Comparison of ENCODE assay signal across 15 mouse cellular contexts in the genomic region with DNA sequence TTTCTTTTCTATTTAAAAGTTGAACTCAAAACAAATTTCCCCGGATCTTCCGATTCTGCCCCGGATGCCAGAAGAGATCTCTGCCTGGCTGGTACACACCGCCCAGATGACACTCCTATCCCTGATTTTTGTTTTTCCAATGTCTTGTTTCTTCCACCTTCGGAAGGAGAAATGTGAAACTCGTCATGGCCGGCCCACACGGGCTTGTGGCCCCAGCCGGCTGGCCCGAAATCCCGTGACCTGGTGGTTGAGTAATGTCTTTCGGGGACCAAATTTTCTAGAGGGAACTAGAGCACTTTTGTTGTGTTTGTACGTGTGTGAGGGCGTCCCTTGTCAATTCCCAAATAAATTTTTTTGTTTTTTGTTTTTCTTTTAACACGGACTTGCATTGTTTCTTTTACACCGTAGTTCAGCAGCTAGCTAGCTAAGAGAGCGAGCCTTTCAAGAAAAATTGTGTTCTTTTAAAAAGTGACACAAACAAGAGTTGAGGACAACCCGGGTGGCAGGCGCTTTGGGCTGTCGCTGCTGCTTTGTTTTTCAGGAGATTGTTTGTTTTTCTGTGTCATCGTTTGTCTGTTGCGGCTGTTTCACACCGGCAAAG. TPM values are rescaled to one million over a fixed set of nuclear protein-coding genes. Genes with fewer than 3 reads are reported as not detected.
DNase-seq lines count a peak whose midpoint lies in the region; ATAC-seq lines count a peak whose summit lies in the region.
"Had no signal": no experiment of that assay in that cellular context is flagged by ENCODE, and none has a peak within 500 bp of the region (broad histone marks: within the 10 kb centered on the region; RNA-seq: fewer than 3 reads in every experiment).

No protein-coding gene starts in this region.

- no peak for ATAC-seq in midbrain, embryonic 12.5 days (ENCODE audit: low FRiP score, low read depth)
- ATAC-seq in midbrain, embryonic 16.5 days = no peak
- no peak for ATAC-seq in hindbrain, embryonic 14.5 days (ENCODE audit: low FRiP score)
- ATAC-seq in erythroid progenitor cell, adult 5-6 weeks (replicated peaks; ENCODE audit: low FRiP score, poor library complexity, severe bottlenecking) = no peak

- no peak overlapping the region for H3K4me2 ChIP-seq in midbrain, embryonic 12.5 days (replicated peaks)
- no peak overlapping the region for H3K4me2 ChIP-seq in midbrain, embryonic 16.5 days (ENCODE audit: low read length)
- peak overlapping the region; percentile 57; the same call in 1 of the 2 replicates for H3K4me2 ChIP-seq in hindbrain, embryonic 14.5 days (replicated peaks)

- peak overlapping the region; percentile 48 for H3K4me3 ChIP-seq in midbrain, embryonic 12.5 days
- H3K4me3 ChIP-seq in midbrain, embryonic 16.5 days (ENCODE audit: low read depth, low read length) = no peak overlapping the region
- H3K4me3 ChIP-seq in hindbrain, embryonic 14.5 days (replicated peaks; ENCODE audit: low read length) = 0 out of 2 replicates have a peak overlapping the region, but pooled peaks have one; percentile 31

- no peaks in the 10 kb centered on the region for H3K9me3 ChIP-seq in midbrain, embryonic 12.5 days
- no peaks in the 10 kb centered on the region; the same call in 1 of the 2 replicates for H3K9me3 ChIP-seq in midbrain, embryonic 16.5 days (replicated peaks; ENCODE audit: control insufficient read depth, low read length, poor library complexity, severe bottlenecking)
- no peaks in the 10 kb centered on the region for H3K9me3 ChIP-seq in hindbrain, embryonic 14.5 days (ENCODE audit: control insufficient read depth, low read length)
- H3K9me3 ChIP-seq: limb, embryonic 12.5 days; neural tube, embryonic 12.5 days had no signal

- H3K4me1 ChIP-seq in midbrain, embryonic 12.5 days = peaks cover 34% of the 10 kb centered on the region
- peaks cover 22% of the 10 kb centered on the region for H3K4me1 ChIP-seq in midbrain, embryonic 16.5 days (ENCODE audit: control insufficient read depth, insufficient read depth, low read length)
- peaks cover 21% of the 10 kb centered on the region for H3K4me1 ChIP-seq in hindbrain, embryonic 14.5 days (replicated peaks; ENCODE audit: control insufficient read depth, insufficient read depth, low read length)

- no peaks in the 10 kb centered on the region for H3K36me3 ChIP-seq in midbrain, embryonic 12.5 days
- H3K36me3 ChIP-seq in midbrain, embryonic 16.5 days (ENCODE audit: control insufficient read depth, insufficient read depth, low read length) = no peaks in the 10 kb centered on the region
- H3K36me3 ChIP-seq in hindbrain, embryonic 14.5 days (replicated peaks; ENCODE audit: control insufficient read depth, insufficient read depth) = no peaks in the 10 kb centered on the region
- H3K36me3 ChIP-seq: limb, embryonic 12.5 days; neural tube, embryonic 12.5 days had no signal

- peak; percentile 22 for DNase-seq in heart, adult 8-10 months (ENCODE audit: low spot score)
- DNase-seq in heart, postnatal 25 days (ENCODE audit: low spot score) = no peak
- DNase-seq in hindbrain, embryonic 14.5 days (ENCODE audit: low spot score) = no peak
- DNase-seq in retina, postnatal 1 day = peak; percentile 60
- no peak for DNase-seq in kidney, postnatal 36 days
- DNase-seq: gastrocnemius, postnatal 14 days had no signal

- H3K27me3 ChIP-seq in midbrain, embryonic 12.5 days = peaks cover 93% of the 10 kb centered on the region
- peaks cover 52% of the 10 kb centered on the region for H3K27me3 ChIP-seq in midbrain, embryonic 16.5 days (ENCODE audit: control insufficient read depth, insufficient read depth, low read depth, low read length)
- peaks cover 86% of the 10 kb centered on the region for H3K27me3 ChIP-seq in hindbrain, embryonic 14.5 days (ENCODE audit: control insufficient read depth, insufficient read depth, low read length)

- H3K27ac ChIP-seq in midbrain, embryonic 12.5 days (replicated peaks) = no peak overlapping the region
- no peak overlapping the region for H3K27ac ChIP-seq in midbrain, embryonic 16.5 days (ENCODE audit: low read length)
- no peak overlapping the region for H3K27ac ChIP-seq in hindbrain, embryonic 14.5 days
- H3K27ac ChIP-seq: limb, embryonic 12.5 days; neural tube, embryonic 12.5 days had no signal

- intact Hi-C loops in heart, postnatal 25 days (cut with DNase I) = loop anchor here (2.0 to 10.0 kb wide), 2 partner anchors 17 to 313 kb away; no protein-coding TSS in a partner anchor

- WGBS in midbrain, embryonic 12.5 days = under 1% methylated on average over 23 of the region's 23 CpGs
- under 1% methylated on average over 23 of the region's 23 CpGs for WGBS in midbrain, embryonic 16.5 days
- under 1% methylated on average over 23 of the region's 23 CpGs for WGBS in hindbrain, embryonic 14.5 days

- H3K9ac ChIP-seq in midbrain, embryonic 12.5 days (replicated peaks) = no peak overlapping the region
- H3K9ac ChIP-seq in midbrain, embryonic 16.5 days (ENCODE audit: low read depth, low read length) = no peak overlapping the region
- no peak overlapping the region for H3K9ac ChIP-seq in hindbrain, embryonic 14.5 days
- H3K9ac ChIP-seq: neural tube, embryonic 12.5 days had no signal

RNA-seq across cellular contexts. Expression of a gene that starts 2.8 kb away (rescaled TPM):
- total RNA-seq in heart, adult 8-10 months (2022) = not detected
- not detected for total RNA-seq in heart, postnatal 25 days (2021)
- polyA plus RNA-seq in midbrain, embryonic 12.5 days (2016; fragmentation: Nextera tagmentation; extraction: Ambion mirVana) = 2.7 and 4.1 TPM in 2 replicates
- polyA plus RNA-seq in midbrain, embryonic 16.5 days (2015; fragmentation: Nextera tagmentation; extraction: Ambion mirVana) = 0.49 and 0.52 TPM in 2 replicates
- 0.90 and 0.98 TPM in 2 replicates for polyA plus RNA-seq in hindbrain, embryonic 14.5 days (2014; fragmentation: Nextera tagmentation; extraction: Ambion mirVana)
- not detected in 2 replicates for total RNA-seq in erythroid progenitor cell, adult 5-6 weeks (2015; ENCODE audit: low replicate concordance)
- total RNA-seq in erythroid progenitor cell, adult 5-6 weeks (2017; ENCODE audit: low replicate concordance) = not detected in 2 replicates
- total RNA-seq: gastrocnemius, postnatal 14 days had no signal
- polyA plus RNA-seq: heart, postnatal 0 days; large intestine, adult 2 months; testis, adult 2 months had no signal

RNA-seq across cellular contexts. Expression of a gene that starts 28.3 kb away (rescaled TPM):
- total RNA-seq in heart, adult 8-10 months (2022) = 1 to 10 TPM; 3.8 to 5.6 (median 4.3) TPM
- total RNA-seq in heart, postnatal 25 days (2021) = 1 to 10 TPM; 5.5 to 6.8 TPM
- 84.9 and 88.0 TPM in 2 replicates for polyA plus RNA-seq in midbrain, embryonic 12.5 days (2016; fragmentation: Nextera tagmentation; extraction: Ambion mirVana)
- 118 and 119 TPM in 2 replicates for polyA plus RNA-seq in midbrain, embryonic 16.5 days (2015; fragmentation: Nextera tagmentation; extraction: Ambion mirVana)
- 114 and 124 TPM in 2 replicates for polyA plus RNA-seq in hindbrain, embryonic 14.5 days (2014; fragmentation: Nextera tagmentation; extraction: Ambion mirVana)
- total RNA-seq in erythroid progenitor cell, adult 5-6 weeks (2015; ENCODE audit: low replicate concordance) = 4.2 and 7.2 TPM in 2 replicates
- total RNA-seq in erythroid progenitor cell, adult 5-6 weeks (2017; ENCODE audit: low replicate concordance) = 3.3 and 10.4 TPM in 2 replicates

RNA-seq across cellular contexts. Expression of a gene that starts 54.9 kb away (rescaled TPM):
- not detected for total RNA-seq in heart, adult 8-10 months (2022)
- not detected for total RNA-seq in heart, postnatal 25 days (2021)
- not detected in 2 replicates for polyA plus RNA-seq in midbrain, embryonic 12.5 days (2016; fragmentation: Nextera tagmentation; extraction: Ambion mirVana)
- polyA plus RNA-seq in midbrain, embryonic 16.5 days (2015; fragmentation: Nextera tagmentation; extraction: Ambion mirVana) = not detected in 2 replicates
- not detected in 2 replicates for polyA plus RNA-seq in hindbrain, embryonic 14.5 days (2014; fragmentation: Nextera tagmentation; extraction: Ambion mirVana)
- not detected in 2 replicates for total RNA-seq in erythroid progenitor cell, adult 5-6 weeks (2015; ENCODE audit: low replicate concordance)
- total RNA-seq in erythroid progenitor cell, adult 5-6 weeks (2017; ENCODE audit: low replicate concordance) = not detected in 2 replicates
- total RNA-seq: gastrocnemius, postnatal 14 days had no signal
- polyA plus RNA-seq: cortical plate, adult 2 months; heart, postnatal 0 days; large intestine, adult 2 months; limb, embryonic 12.5 days; neural tube, embryonic 12.5 days; testis, adult 2 months had no signal

Comparison
In these comparisons a context has a peak if more than half of its experiments do, and no peak if none do; other contexts are left out.
1. DNase-seq: peak in heart, adult 8-10 months (single experiment) and retina, postnatal 1 day (single experiment); none in heart, postnatal 25 days (single experiment), hindbrain, embryonic 14.5 days (single experiment) and kidney, postnatal 36 days (0 of 2).